Mouse (Mus musculus) hindbrain, embryonic 10.5 days (tissue): ENCODE measurements around the gene Plcxd2. TPM values are rescaled to one million over a fixed set of nuclear protein-coding genes. Genes with fewer than 3 reads are reported as not detected.

Source experiments
- DNase-seq: peaks from one replicate; pipeline ENCODE4 v3.0.0-alpha.2; 2017; ENCODE audit warnings: low spot score
- H3K27ac ChIP-seq: fragments of 300-500 bp; sonication (generic); 2 replicates; pipeline ENCODE4 v1.5.1; 2016; ENCODE audit warnings: mild to moderate bottlenecking, moderate library complexity
- H3K27me3 ChIP-seq: fragments of 300-500 bp; sonication (generic); 2 replicates; pipeline ENCODE4 v1.6.1; 2016; ENCODE audit warnings: mild to moderate bottlenecking; ENCODE audit not compliant: poor library complexity, insufficient read depth, severe bottlenecking
- H3K36me3 ChIP-seq: fragments of 300-500 bp; sonication (generic); 2 replicates; pipeline ENCODE4 v1.6.1; 2016; ENCODE audit warnings: mild to moderate bottlenecking, moderate library complexity
- H3K4me1 ChIP-seq: fragments of 300-500 bp; sonication (generic); replicated peaks from 2 replicates; pipeline ENCODE4 v1.6.1; 2016; ENCODE audit warnings: mild to moderate bottlenecking
- H3K4me3 ChIP-seq: fragments of 300-500 bp; sonication (generic); 2 replicates; pipeline ENCODE4 v1.5.1; 2016; ENCODE audit warnings: mild to moderate bottlenecking, moderate library complexity
- H3K9me3 ChIP-seq: fragments of 300-500 bp; sonication (generic); 2 replicates; pipeline ENCODE4 v1.6.1; 2016; ENCODE audit warnings: mild to moderate bottlenecking, moderate library complexity
- WGBS: fragments of 180-500 bp; shearing (Covaris S2); methylation state at CpG from one replicate; pipeline ENCODE4 v1.1.7; 2016; 5-methylcytosine and 5-hydroxymethylcytosine counted together
- polyA plus RNA-seq: library from polyadenylated mRNA; unstranded; fragments of >200 nt; fragmentation: Nextera tagmentation; extraction: Ambion mirVana; gene quantifications from 2 replicates; pipeline ENCODE4 v1.2.1, GENCODE M21; 2016

Plcxd2 gene
- polyA plus RNA-seq, 1 experiment from 2014 or later: 3.3 TPM

DNA sequence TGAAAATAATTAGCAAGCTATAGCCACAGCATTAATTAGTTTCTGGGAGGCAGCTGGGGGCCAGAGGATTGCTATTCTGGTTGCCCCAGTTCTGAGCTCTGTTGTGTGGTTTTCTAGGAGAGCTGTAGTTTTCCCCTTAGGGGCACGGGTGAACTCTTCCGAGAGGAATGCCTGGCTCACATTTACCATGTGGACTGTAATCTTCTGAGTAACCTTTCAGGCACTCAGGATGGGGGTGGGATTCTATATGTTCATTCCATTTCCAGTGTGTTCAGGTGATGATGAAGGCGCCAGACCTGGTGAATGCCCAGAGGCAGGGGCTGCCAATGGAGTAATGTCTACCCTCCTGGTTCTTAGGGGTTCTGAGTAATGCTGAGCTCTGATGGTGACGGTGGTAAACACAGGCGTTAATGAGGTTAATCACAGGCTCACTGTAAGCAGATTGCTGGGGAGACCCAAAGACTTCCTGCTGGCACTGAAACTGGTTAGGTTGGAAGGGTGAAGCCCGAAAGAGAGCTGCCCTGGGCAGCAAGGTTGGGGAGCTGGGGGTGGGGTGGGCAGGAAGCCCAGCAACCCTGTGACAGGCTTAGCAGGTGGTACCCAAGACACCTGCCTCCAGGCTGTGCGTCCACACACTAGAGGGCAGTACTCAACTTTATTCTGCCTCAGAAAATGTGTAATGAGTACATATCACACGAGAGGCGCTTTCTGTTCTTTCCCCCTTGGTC, 35.9 kb downstream of the Plcxd2 start:
- H3K4me1 ChIP-seq: no peaks in the 10 kb centered on the region
- no peak for DNase-seq
- no peaks in the 10 kb centered on the region for H3K9me3 ChIP-seq
- no peak overlapping the region for H3K27ac ChIP-seq
- WGBS: 64% methylated on average over 9 of the region's 9 CpGs
- H3K36me3 ChIP-seq: 0 out of 2 replicates have a peak, but pooled peaks cover 2% of the 10 kb centered on the region
- no peaks in the 10 kb centered on the region for H3K27me3 ChIP-seq
- H3K4me3 ChIP-seq: no peak overlapping the region

DNA sequence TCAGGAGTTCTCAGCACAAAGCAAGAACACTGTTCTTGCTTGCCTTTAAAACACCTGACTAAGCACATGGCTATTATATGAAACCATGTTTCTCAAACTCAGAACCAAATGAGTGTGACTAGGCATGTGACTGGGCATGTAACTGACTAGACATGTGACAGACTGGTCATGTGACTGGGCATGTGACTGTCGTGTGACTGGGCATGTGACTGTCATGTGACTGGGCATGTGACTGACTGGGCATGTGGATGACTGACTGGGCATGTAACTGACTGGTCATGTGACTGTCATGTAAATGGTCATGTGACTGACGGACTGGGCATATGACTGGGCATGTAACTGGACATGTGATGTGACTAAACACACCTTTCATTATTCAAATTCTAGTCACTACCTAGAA, 39.8 kb downstream of the Plcxd2 start:
- no peaks in the 10 kb centered on the region for H3K4me1 ChIP-seq
- DNase-seq: no peak
- 0 out of 2 replicates have a peak, but pooled peaks cover 2% of the 10 kb centered on the region for H3K36me3 ChIP-seq
- no peaks in the 10 kb centered on the region for H3K27me3 ChIP-seq
- WGBS: 87% methylated on average over 2 of the region's 2 CpGs
- H3K4me3 ChIP-seq: no peak overlapping the region
- H3K9me3 ChIP-seq: no peaks in the 10 kb centered on the region
- no peak overlapping the region for H3K27ac ChIP-seq

GRCm38 (mm10) chr16:45968716-45969115, 41.3 kb downstream of the Plcxd2 start:
- Histone ChIP-seq H3K36me3 (0 out of 2 replicates have a peak, but pooled peaks cover 2% of the 10 kb centered on the region), H3K4me1 (no peaks in the 10 kb centered on the region), H3K27me3 (no peaks in the 10 kb centered on the region), H3K4me3 (no peak overlapping the region), H3K27ac (no peak overlapping the region), H3K9me3 (no peaks in the 10 kb centered on the region)
- no peak for DNase-seq
- WGBS: 78% methylated on average over 5 of the region's 5 CpGs

GRCm38 (mm10) chr16:45967471-45967870, 42.5 kb downstream of the Plcxd2 start:
- H3K4me3 ChIP-seq: no peak overlapping the region
- 17% methylated on average over 7 of the region's 7 CpGs for WGBS

GRCm38 (mm10) chr16:45966604-45967003, 43.4 kb downstream of the Plcxd2 start:
- Histone ChIP-seq H3K9me3 (no peaks in the 10 kb centered on the region), H3K36me3 (0 out of 2 replicates have a peak, but pooled peaks cover 2% of the 10 kb centered on the region), H3K4me1 (0 out of 2 replicates have a peak, but pooled peaks cover 4% of the 10 kb centered on the region), H3K27me3 (no peaks in the 10 kb centered on the region), H3K27ac (no peak overlapping the region), H3K4me3 (no peak overlapping the region)
- DNase-seq: no peak
- WGBS: 84% methylated on average over 5 of the region's 5 CpGs

More at GRCm38 (mm10) chr16:45967471-45967870, 42.5 kb downstream of the Plcxd2 start:
- Histone ChIP-seq H3K27ac (no peak overlapping the region), H3K36me3 (0 out of 2 replicates have a peak, but pooled peaks cover 2% of the 10 kb centered on the region), H3K27me3 (no peaks in the 10 kb centered on the region), H3K4me1 (0 out of 2 replicates have a peak, but pooled peaks cover 4% of the 10 kb centered on the region), H3K9me3 (no peaks in the 10 kb centered on the region)
- peak; percentile 73 for DNase-seq

GRCm38 (mm10) chr16:45964777-45965176, 45.2 kb downstream of the Plcxd2 start:
- Histone ChIP-seq H3K36me3 (no peaks in the 10 kb centered on the region), H3K4me3 (no peak overlapping the region), H3K27ac (no peak overlapping the region), H3K9me3 (no peaks in the 10 kb centered on the region), H3K27me3 (no peaks in the 10 kb centered on the region), H3K4me1 (0 out of 2 replicates have a peak, but pooled peaks cover 4% of the 10 kb centered on the region)
- DNase-seq: no peak
- WGBS: 93% methylated on average over 6 of the region's 6 CpGs

- 88% methylated on average over 8 of the region's 8 CpGs for WGBS
- Histone ChIP-seq H3K4me3 (no peak overlapping the region), H3K27ac (no peak overlapping the region), H3K36me3 (no peaks in the 10 kb centered on the region), H3K4me1 (0 out of 2 replicates have a peak, but pooled peaks cover 4% of the 10 kb centered on the region), H3K9me3 (no peaks in the 10 kb centered on the region), H3K27me3 (no peaks in the 10 kb centered on the region)
- no peak for DNase-seq
These were observed 46.2 kb downstream of the Plcxd2 start for GRCm38 (mm10) chr16:45963837-45964236.

GRCm38 (mm10) chr16:45963088-45963487, 46.9 kb downstream of the Plcxd2 start:
- Histone ChIP-seq H3K36me3 (no peaks in the 10 kb centered on the region), H3K9me3 (no peaks in the 10 kb centered on the region), H3K27me3 (no peaks in the 10 kb centered on the region), H3K4me3 (no peak overlapping the region), H3K4me1 (0 out of 2 replicates have a peak, but pooled peaks cover 4% of the 10 kb centered on the region), H3K27ac (no peak overlapping the region)
- WGBS: 45% methylated on average over 5 of the region's 5 CpGs
- peak; percentile 27 for DNase-seq

- Histone ChIP-seq H3K4me3 (no peak overlapping the region), H3K27me3 (no peaks in the 10 kb centered on the region), H3K36me3 (no peaks in the 10 kb centered on the region), H3K9me3 (no peaks in the 10 kb centered on the region), H3K27ac (no peak overlapping the region), H3K4me1 (0 out of 2 replicates have a peak, but pooled peaks cover 4% of the 10 kb centered on the region)
- no peak for DNase-seq
- WGBS: 80% methylated on average over 3 of the region's 3 CpGs
These were observed 49.0 kb downstream of the Plcxd2 start for GRCm38 (mm10) chr16:45960978-45961377.

DNA sequence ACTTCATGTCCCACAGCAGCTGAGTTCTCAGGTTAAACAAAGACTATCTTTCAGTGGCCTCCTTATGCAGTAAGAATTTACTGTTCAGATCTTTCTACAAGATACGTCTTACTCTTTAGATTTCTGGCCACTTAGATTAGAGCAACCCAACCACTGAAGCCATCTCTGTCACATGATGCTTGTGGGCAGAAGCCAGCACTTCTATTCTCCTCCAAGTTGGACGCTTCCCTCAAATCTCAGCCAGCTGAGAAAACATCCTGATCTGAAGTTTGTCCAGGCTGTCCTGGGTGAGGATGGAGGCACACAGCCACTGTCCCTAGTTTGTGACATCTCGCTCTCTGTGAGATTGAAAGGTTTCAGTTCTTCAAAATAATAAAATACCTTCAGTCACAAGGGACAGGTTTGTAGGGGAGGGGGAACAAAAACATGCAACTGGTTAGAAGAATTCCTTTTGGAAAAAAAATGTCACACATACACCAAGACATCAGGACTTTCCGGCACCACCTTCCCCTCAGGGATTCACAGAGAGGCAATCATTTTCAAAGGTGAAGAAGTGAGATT, 53.5 kb downstream of the Plcxd2 start:
- Histone ChIP-seq H3K9me3 (no peaks in the 10 kb centered on the region), H3K27me3 (no peaks in the 10 kb centered on the region), H3K27ac (no peak overlapping the region), H3K36me3 (no peaks in the 10 kb centered on the region), H3K4me3 (no peak overlapping the region), H3K4me1 (no peaks in the 10 kb centered on the region)
- WGBS: 71% methylated on average over 4 of the region's 4 CpGs
- DNase-seq: no peak

- Histone ChIP-seq H3K4me3 (no peak within 1 kb of the TSS), H3K27me3 (no peaks in the 10 kb centered on the region), H3K9me3 (no peaks in the 10 kb centered on the region), H3K4me1 (no peaks in the 10 kb centered on the region), H3K27ac (no peak within 1 kb of the TSS), H3K36me3 (no peaks in the 10 kb centered on the region)
- WGBS: 84% methylated on average over 4 of the region's 4 CpGs
- no peak for DNase-seq
These were observed 56.6 kb downstream of the Plcxd2 start, which contains the start of gene Phldb2 for GRCm38 (mm10) chr16:45953394-45953793. Gene Phldb2, minus strand, starts transcription at chr16:45953598.

DNA sequence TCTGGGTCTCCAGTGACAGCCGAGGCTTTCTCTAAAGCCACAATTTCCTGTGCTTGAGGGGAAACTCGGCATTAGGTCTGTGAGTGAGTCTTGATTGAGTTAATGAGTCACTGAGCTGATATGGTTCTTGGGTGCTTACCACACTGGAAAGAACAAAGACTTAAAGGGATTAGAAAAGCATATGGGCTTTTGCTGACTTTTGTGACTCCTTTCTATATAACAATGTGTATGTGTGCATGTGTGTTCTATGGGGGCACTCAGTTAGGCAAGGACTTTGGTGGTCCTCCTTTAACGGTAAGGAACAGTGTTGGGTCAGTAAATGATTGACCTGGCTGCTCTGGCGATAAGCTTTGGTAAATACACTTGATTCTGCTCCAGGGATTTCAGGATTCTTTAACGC, 57.5 kb downstream of the Plcxd2 start:
- Histone ChIP-seq H3K9me3 (no peaks in the 10 kb centered on the region), H3K27me3 (no peaks in the 10 kb centered on the region), H3K4me3 (no peak overlapping the region), H3K27ac (no peak overlapping the region), H3K4me1 (no peaks in the 10 kb centered on the region), H3K36me3 (no peaks in the 10 kb centered on the region)
- no peak for DNase-seq
- 67% methylated on average over 5 of the region's 5 CpGs for WGBS

- WGBS: 94% methylated on average over 2 of the region's 2 CpGs
- Histone ChIP-seq H3K4me3 (no peak overlapping the region), H3K4me1 (no peaks in the 10 kb centered on the region), H3K9me3 (no peaks in the 10 kb centered on the region), H3K27me3 (no peaks in the 10 kb centered on the region), H3K36me3 (no peaks in the 10 kb centered on the region), H3K27ac (no peak overlapping the region)
- DNase-seq: no peak
These were observed 58.0 kb downstream of the Plcxd2 start for GRCm38 (mm10) chr16:45952035-45952434.
